Mouse (Mus musculus): ENCODE results near the gene Suds3. TPM values are rescaled to one million over a fixed set of nuclear protein-coding genes. Genes with fewer than 3 reads are reported as not detected.

Suds3 gene
- total RNA-seq, 4 experiments from 2014 or later, result 76.0 to 91.9 (median 89.6) TPM

- DNase-seq (ENCODE audit: low spot score in 2 of 2), result no peak
Observed at GRCm38 (mm10) chr5:117136570-117136969, 20.7 kb upstream of the Suds3 start.

DNA sequence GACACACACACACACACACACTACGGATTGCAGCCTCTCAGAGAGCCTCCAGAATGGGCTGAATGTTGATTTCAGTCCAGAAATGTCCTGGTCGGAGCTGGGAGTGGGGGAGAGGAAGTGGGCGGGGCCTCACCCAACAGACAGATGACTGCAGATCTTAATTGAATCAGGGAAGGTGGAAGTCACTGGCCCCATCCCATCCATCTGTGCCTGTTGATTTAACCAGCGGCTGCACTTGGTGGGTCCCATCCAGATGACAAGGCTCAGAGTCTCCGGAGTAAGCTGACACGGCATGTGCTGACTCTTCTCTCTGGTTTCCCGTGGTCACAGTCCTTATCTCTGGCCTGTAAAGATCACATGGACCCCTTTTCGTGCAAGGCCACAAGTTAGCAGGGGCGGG, 20.0 kb upstream of the Suds3 start:
- DNase-seq (ENCODE audit: low spot score in 2 of 2), result peak in 1 of 2 experiments; percentile 18

DNA sequence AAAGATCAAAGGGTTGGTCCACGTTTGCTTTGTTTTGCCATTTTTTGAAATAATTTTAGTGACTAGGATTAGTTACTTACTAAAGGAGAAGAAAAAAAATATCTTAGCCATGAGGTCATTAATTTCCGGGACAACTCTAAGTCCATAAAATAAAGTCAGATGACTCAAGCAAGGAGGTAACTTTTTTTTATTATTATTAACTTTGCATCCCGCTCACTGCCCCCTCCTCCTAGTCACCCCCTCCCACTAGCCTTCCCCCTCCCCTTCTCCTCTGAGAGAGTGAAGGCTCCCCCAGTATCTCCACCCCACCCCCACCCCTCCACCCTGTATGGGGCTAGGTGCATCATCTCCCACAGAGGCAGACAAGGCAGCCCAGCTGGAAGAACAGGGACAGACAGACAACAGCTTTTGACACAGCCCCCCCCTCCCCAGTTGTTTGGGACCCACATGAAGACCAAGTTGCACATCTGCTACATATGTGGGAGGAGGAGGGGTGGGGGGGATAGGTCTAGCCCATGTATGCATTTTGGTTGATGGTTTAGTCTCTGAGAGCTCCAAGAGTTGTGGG, 19.1 kb upstream of the Suds3 start:
- no peak for DNase-seq (ENCODE audit: low spot score in 2 of 2)

DNA sequence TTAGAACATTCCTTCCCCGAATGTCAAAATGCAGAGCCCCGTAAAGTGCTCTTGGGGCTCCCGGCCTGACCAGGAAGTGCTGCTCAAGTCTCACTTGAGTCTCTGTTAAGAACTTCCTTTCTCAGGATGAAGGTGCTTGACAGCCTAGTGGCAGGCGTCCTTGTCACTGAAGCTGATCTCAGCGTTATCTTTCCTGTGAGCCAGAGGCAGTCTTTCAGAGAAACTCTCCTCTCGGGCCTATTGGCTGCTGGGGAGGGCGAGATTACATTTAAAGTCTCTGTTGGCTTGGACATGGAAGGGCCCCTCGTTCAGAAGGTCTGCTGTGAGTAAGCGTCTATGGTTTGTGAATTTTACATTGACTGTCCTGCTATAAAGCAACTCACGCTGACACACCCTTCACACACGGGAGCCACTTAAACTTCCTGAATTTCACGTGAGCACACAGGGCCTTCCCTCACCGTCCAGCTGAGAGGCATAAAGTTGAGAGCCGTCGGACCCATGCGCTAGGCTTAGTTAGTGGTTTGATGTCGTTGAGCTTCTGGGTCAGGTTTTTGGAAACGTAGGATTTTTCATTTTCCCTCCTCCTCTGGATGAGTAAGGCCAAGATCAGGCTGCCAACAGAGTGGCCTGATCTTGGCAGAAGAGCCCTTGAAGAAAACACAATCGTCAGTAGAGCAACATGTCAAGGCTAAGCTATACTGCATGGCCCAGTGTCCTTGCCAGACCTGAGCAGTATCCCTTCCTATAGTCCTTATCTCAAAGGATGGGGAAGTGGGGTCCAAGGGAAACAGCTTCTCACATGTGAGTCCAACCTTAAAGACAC, 18.4 kb upstream of the Suds3 start:
- DNase-seq (ENCODE audit: low spot score in 2 of 2), result no peak

DNA sequence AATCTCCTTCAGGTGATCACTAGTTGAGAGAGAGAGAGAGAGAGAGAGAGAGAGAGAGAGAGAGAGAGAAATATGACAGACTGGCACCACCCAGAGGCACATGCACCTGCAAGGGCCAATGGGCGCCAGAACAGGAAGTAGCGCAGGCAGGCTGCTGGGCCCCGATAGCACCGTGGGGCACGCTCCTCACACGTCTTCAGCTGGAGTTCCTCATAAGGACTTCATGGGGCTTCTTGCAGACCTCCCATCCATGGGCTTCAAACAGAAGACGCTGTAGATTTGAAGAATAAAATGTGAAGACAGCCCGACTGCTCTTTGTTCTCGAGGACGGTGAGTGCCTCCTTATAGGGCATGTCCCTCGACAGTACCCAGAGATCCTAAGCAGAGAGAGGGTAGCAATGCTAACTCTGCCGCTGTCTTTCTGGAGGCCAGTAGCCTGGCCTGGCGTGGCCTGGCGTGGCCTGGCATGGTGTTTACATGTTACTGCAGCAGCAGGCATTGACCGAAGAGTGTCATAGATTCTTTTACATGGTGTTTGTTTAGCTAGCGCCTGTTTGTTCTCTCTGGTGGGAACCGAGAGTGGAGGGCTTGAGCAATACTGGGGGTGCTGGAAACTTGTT, 17.6 kb upstream of the Suds3 start:
- no peak for DNase-seq (ENCODE audit: low spot score in 2 of 2)

DNA sequence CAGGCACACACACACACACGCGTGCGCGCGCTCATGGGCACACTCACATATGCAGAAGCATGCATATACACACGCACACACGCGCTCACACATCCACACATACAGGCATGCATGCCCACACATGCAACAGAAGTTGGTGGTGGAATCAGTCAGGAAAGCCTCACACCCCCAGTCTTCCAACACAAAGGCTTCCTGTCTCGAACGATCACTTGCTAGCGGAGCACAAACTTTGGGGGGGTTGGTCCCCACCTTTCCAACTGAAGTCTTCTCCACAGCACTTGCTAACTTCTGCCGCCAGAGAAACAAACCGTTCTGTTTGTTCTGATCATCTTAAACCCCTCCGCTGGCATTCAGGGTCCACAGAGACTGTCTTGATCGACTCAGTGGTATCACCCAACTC, 14.8 kb upstream of the Suds3 start:
- DNase-seq (ENCODE audit: low spot score in 2 of 2), result no peak

- no peak for DNase-seq (ENCODE audit: low spot score in 2 of 2)
Observed at GRCm38 (mm10) chr5:117127051-117127450, 11.1 kb upstream of the Suds3 start.

DNA sequence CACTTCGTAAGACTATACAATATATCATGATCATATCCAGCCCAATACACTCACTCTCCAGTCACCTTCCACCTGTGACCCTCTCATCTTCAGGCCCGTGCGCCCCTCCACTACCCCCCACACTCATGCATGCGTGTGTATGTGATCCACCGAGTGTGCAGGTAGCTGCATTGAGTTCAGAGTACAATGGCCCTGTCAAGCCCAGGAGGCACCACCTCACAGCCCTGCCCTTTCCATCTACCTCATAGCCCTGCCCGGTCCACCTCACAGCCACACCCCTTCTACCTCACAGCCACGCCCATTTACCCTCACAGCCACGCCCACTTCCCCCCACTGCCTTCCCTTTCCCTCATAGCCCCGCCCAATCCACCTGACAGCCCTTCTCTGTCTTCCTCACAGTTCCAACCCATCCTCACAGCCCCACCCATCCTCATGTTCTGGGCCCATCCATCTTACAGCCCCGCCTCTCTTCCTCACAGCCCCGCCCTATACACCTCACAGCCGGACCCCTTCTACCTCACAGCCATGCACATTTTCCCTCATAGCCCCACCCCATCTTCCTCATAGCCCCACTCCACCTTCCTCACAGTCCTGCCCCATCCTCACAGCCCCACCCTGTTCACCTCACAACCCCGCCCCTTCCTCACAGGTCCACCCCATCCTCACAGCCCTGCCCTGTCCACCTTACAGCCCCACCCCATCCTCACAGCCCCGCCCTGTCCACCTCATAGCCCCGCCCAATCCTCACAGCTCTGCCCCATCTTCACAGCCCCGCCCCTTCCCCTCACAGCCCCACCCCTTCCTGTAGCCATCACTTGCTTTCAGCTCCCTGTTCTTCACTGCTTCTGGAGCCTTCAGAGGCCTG, 9.8 kb upstream of the Suds3 start:
- no peak for DNase-seq (ENCODE audit: low spot score in 2 of 2)

DNA sequence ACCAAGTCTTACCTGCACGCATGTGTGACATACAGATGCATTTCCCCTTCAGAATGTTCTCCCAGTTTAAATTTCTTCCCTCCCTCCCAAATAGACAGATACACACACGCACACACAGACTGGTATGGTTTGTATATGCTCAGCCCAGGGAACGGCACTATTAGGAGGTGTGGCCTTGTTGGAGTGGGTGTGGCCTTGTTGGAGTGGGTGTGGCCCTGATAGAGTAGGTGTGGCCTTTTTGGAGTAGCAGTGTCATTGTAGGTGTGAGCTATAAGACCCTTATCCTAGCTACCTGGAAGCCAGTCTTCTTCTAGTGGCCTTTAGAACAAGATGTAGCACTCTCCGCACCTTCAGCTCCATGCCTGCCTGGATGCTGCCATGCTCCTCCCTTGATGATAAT, 7.9 kb upstream of the Suds3 start:
- no peak for DNase-seq (ENCODE audit: low spot score in 2 of 2)

- DNase-seq (ENCODE audit: low spot score in 2 of 2), result no peak
Observed at GRCm38 (mm10) chr5:117123102-117123501, 7.2 kb upstream of the Suds3 start.

DNA sequence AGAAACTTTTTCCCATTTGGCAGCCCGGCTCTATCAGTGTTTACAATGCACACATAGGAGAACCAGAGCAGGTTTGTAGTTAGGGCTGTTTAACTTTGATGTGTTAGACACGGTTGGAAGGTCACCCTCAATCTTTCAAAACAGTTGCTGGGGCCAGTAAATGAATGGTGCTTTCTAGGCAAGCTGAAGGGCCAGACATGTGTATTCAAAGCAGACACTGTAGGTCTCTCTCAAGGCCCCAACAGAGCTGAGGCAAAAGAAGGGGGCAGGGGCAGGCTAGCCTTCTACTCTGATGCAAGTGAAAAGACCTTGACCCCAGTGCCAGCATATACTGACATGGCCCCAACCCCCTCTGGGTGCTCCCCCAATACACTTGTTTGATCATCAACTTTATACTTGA, 5.7 kb upstream of the Suds3 start:
- no peak for DNase-seq (ENCODE audit: low spot score in 2 of 2)

GRCm38 (mm10) chr5:117120489-117121466, 4.9 kb upstream of the Suds3 start:
- no peak for DNase-seq (ENCODE audit: low spot score in 2 of 2)

GRCm38 (mm10) chr5:117119777-117120488, 4.0 kb upstream of the Suds3 start, which contains the start of gene Taok3:
Gene Taok3 (plus strand): TSS chr5:117120129.
- DNase-seq (ENCODE audit: low spot score in 2 of 2), result peak; percentile 98 to 99

DNA sequence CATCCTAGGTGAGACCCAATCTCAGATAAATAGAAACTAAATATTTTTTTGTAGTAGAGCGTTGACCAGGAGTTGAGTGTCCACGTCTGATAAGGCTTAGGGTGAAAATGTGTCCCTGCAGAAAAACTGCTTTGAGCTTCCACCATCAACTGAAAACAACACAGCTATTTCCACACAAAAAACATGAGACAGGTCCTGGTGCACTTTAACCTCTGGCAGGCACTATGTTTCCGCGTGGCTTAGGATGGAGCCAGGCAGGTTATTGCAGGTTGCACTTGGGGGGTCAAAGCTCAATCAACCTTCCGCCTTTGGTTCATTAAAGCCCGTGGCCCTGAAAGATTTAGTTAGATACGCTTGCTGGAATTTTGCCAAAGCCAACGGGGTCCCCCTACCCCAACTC, 2.9 kb upstream of the Suds3 start:
- no peak for DNase-seq (ENCODE audit: low spot score in 2 of 2)

DNA sequence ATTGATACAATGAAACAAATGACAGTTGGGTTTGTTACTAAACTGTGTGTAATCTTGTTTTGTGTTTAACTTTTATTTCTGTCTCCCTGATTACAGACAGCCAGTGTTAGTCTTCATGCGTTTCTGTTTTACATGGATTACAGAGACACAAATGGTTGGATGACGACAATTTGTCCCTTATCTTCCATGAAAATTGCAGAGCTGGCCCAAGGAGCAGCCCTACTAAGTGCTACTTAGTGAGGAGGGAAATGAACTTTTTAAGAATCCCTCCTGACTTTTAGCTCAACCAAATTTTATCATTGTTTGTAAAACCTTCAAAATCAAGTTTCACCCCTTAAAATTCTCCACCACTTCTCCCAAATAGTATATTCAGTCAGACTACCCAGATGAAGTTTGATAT, 2.3 kb upstream of the Suds3 start:
- DNase-seq (ENCODE audit: low spot score in 2 of 2), result no peak

DNA sequence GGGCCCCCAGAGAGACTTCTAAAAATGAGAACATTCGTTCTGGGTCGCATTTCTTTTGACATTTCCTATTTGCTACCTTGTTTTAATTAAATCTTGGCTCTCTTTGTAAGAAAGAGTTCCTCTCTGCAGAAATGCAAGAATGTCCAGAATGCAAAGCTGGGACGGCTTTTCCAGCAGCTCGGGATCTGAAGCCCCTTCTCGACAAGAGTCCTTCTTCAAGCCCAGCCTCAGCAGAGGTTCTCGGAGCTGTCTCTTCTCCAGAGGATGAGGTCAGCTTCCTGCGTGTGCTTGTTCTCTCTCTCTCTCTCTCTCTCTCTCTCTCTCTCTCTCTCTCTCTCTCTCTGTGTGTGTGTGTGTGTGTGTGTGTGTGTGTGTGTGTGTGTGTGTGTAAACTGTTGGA, 1.8 kb upstream of the Suds3 start:
- DNase-seq (ENCODE audit: low spot score in 2 of 2), result no peak

GRCm38 (mm10) chr5:117117241-117117640, 1.3 kb upstream of the Suds3 start:
- DNase-seq (ENCODE audit: low spot score in 2 of 2), result no peak

- DNase-seq (ENCODE audit: low spot score in 2 of 2), result no peak
Observed at GRCm38 (mm10) chr5:117116660-117117059, 747 bp upstream of the Suds3 start.

GRCm38 (mm10) chr5:117115193-117115767, 633 bp downstream of the Suds3 start:
- peak in 1 of 2 experiments; percentile 27 for DNase-seq (ENCODE audit: low spot score in 2 of 2)
